Mouse (Mus musculus) adrenal gland, postnatal 25 days (tissue): ENCODE measurements at regions not wholly inside any gene's neighbourhood (a gene's known extent, or its start where the extent isn't known, plus 50 kb on each side); places are given as distances from the start of the nearest gene placed in this dataset.
A peak's percentile ranks its signal among the peaks of the same experiment; 100 is the strongest.

Source experiments
- DNase-seq: peaks from one replicate; pipeline ENCODE4 v3.0.0; 2021; ENCODE audit warnings: mixed read lengths

DNA sequence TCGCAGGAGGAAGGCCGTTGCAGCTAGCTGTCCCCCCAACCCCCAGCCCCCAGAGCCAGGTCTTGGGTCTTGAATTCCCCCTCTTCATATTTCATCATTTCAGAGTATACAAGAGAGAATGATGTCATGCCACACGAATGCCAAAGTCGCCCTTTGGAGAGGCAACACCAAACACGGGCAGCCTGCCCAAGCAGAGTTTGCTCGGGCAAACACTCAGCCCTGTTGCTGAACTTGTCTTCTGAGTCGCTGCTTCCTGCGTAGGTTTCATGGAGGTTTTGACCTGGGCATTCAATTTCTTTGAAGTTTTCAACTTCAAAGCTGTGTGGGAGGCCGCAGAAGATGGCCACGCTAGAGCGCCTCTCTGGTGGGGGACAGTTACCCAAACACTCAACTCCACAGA, 72.8 kb upstream of the Slc45a1 start:
- DNase-seq = peak; percentile 66

DNA sequence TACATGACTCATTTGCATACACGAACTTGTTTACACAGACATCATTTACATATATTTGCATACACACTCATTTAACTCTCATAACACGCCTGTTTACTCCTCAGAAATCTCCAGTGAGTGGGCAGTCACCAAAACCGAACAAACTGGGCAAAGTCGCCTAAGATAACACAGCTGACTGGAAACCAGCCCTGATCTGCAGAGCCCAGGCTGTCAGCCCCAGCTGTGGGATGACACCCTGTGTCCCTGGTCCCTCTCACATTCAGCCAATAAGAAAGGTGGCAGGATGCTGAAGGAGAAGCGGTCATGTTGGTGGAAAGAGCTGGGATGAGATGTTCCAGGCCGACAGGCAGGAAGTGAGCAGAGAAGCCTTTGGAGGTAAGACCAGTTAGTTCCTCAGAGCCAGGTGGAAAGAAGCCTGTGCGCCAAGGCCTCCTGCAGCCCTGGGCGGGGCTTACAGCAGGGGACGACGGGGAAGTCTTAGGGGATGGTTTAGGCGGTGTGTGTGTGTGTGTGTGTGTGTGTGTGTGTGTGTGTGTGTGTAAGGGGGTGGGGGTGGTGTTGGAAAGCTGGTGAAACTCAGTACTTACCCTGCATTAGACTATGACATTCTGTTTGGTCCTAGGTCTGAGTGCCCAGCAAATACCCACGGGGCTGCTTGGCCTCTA, 69.8 kb upstream of the Slc45a1 start:
- DNase-seq = no peak

DNA sequence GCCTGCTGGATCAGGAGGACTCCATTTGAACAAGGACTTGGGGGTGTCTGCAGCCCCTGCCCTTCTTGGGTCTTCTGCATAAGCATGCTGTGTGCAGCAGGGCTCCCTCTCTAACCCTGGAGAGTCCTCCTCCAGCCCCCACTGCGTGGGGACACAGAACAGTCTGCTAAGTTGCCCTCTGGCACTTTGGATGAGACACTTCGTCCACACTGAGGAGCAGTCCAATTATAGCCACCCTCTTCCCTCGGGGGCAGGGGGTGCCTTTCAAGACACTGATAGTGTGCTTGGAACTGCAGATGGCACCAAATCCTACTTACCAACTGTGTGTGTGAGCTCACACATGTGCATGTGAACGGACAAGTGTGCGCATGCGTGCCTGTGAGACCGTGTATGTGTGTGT, 65.9 kb upstream of the Slc45a1 start:
- no peak for DNase-seq

DNA sequence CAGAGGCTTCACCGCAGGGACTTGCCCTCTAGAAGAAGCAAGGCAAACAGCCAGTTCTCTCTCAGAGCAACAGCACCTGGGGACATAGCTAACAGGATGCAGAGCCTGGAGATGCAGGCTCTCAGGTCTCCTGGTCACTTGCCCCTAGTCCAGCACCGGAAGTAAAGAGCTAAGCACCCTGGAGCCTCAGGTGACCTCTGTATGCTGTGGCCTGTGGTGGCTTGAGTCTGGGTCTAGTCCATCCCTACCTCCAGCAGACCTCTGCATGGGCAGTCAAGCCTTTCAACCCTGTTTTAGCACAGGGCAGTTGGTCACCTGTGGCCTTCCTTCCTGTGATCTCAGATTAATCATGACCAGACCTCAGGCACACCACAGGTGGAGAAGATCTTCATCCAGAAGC, 63.1 kb upstream of the Slc45a1 start:
- DNase-seq = no peak

DNA sequence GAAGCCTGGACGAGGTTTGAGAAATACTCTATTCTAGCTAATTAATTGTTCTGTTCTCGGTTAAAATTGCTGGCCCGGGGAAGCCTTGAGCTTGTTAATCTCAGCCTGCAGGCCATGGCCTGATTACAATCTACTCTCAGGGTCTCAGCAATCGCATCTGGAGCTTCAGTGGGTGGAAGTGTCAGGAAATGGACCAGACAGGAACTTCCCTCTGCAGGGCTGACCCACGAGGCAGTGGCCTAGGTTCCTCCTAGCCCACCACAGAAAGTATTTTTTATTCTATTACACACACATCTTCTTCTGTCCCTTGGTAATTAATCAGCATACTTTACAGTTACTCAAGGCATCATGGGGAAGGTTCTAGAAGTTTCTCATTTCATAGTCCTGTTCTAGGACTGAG, 61.3 kb upstream of the Slc45a1 start:
- no peak for DNase-seq

DNA sequence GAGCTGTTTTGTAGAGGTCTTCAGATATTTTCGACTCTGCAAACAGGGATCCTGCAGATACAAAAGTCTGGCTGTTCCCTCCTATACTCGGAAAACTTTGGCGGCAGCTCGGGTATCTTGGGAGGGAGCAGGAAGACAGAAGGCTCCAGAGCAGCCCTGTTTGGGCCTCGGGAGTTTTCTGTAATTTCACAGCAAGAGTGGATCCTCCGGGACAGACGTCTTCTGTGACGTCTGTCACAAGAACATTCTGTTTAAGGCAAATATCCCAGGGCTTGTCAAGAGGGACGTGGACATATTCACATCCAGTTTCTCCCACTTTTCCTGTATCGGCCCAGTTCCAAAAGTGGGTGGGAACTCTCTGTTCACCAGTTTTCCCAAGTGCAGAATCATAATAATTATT, 60.9 kb upstream of the Slc45a1 start:
- DNase-seq = no peak

DNA sequence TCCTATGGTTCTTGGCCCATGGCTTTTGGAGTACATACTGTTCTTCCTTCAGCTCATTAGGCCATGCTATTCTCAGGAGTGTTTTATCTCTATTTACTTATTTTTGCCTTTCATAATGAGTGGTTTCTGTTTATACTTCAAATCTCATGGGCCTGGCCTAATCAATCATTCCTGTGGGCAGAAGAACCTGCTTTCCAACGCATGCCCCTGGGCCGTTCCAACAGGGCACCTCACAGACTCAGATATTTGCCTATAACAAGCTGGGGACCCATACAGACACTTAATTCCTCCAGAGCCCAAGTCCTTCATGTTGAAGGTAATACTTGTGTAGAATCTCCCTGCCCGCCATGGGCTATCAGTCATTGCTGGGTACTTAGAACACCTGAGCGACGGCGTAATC, 59.7 kb upstream of the Slc45a1 start:
- DNase-seq = no peak

DNA sequence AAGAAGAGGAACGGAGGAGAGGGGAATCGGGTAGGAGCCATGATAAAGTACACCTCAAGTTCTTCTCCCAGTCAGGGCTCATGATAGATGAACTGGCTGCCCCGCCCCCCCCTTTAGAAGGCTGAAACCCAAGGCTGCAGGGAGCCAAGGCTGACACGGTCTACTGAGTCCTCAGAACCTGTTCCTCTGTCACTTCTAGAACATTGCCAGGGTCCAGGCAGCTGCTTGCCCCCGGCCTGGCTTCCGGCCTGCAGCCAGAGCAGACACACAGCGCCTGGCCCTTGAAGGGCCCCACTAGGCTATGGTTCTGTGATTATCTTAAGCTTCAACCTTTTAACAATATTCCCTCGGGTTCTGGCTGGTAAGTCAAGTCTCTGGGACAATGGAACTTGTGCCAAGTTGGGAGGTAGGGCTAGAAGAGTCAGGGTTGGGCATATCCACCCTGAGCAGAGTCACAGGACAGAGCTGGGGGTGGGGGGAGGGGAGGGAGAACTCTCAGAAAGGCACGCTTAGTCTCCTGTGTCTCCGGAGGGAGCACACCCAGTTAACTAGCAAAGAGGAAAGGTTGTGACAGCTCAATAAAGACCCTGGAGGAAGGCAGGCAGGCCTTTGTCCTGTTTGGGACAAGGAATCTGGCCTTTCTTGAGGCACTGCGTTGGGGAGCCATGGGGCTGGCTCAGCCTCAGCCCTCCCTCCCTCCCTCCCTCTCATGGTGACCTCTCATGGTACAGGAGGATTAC, 57.6 kb upstream of the Slc45a1 start:
- peak; percentile 30 for DNase-seq

DNA sequence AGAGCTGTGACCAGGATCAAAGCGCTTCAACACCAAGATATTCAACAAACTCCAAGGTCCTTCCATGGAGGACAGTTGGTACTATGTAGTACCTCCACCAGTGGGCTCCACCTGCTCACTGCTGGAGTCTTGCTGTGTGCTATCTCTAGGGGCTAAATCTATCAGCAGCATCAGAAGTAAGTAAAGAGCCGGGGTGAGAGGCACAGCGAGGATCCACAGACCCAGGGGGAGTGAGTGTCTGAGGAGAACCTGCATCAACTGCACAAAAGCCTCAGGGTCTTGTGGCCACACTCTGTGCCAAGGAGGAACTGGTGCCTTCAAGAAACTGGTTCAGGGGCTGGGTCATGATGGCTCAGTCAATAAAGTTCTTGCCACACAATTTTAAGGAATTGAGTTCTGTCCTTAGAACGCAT, 56.6 kb upstream of the Slc45a1 start:
- no peak for DNase-seq

DNA sequence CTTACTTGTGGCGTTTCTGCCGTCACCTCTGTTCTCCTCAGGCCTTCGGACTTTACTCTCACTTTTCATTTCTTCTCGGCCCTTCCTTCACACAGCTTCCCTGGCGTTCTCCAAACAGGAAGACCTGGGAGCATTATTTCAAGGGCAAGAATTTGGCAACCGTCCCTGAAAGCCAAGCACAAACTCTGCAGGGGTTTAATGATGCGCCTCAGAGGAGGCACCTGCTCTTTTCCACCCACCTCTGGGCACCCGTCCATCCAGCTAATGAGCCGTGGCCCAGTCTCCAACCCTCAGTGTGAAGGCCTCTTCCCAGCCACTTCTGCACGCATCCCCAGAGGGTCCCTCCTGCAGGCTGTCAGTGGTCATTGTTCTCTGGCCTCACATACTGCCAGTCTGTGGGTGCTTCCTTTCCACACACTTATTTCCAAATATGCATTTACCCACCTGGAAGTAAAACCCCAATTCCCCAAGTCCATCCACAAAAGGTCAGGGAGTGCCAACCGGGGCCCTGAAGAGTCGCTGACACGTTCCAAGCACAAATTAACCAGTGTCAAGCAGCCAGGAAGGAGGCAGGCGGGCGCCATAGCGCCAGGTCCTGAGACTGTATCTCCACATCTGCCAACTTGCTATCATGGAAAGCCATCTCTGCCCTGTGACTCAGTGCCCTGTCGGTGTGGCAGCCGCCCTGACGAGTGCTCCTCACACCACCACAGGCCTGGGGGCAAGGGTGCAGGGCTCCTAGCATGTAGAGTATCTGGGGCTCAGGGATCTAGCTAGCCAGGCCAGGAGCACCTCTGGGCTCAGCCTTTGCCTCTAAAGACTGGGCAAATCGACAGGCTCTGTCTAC, 56.0 kb upstream of the Slc45a1 start:
- peak; percentile 27 for DNase-seq

DNA sequence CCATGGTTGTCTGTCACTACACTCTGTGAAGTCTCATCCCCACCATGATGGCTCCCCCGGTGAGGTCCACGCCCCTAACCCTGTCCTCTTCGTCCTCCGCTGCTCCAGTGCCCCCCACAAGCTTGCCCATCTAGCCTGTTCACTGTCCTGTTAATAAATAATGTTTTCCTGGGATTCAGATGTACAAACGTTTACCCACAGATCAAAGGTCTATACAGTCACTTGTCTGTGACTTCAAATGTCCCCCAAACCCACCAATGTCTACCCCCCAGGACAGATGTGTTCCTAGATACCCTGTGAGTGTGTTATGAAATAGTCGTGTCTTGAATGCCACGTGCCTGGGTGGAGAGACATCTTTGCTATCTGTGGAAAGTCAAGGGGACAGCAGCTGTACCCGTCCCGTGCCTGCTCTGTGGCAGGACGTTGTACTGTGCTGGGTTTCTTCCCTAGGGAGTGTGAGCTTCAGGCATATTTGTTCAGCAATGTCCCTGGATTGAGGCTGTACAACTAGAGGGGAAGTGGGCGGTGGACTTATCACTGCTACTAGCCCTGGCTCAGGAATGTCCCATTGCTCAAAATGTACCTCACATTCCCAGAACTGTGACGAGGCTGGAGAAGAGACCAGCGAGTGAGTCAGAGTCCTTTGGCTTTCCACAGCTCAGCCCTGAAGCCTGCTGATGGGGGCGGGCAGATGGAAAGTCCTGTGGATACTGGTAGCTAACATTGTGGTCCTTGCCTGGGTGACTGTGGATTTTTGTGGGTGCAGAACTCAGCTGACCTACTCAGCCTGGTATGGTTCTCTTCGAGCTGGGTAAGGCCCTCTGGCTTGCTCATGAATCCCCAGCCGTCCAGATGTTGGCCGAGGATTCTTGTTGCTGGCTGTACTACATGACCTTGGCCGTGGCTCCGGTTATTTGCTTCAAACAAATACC, 55.1 kb upstream of the Slc45a1 start:
- DNase-seq = peak; percentile 60

DNA sequence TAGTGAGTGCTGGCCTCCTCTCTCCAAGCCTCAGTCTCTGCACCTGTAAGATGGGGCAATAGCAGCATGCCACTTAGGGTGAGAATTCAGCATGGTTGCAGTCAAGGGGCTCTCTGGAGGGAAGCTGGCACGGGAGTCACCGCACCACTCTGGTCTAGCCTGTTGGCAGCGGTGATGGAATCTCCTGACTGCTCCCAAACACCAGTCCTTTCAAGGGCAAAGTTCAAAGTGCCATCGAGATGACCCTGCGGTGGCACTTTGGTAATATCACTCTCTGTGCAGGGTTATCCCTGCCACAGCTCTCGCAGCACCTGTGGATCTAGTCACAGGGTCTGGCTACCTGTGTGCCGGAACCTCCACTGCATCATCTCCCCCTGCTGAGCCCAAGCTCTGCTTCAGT, 54.3 kb upstream of the Slc45a1 start:
- no peak for DNase-seq

DNA sequence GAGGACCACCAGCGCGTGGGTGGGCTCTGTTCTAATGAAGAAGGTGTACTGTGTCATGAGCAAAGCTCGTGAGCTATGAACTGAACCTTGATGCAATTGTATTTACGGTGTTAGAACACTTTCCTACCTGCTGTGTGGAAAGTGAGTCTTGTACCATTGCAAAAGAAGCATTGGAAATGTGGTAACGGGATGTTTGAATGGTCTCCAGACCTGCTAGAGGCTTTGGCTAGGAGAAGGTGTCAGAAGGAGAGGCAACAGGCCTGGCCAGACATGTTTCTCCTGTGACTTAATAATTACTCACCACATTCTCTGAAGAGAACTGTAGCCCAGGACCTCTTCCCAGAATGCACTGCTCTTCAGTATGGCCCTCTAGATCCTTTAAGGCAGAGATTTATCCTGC, 51.3 kb upstream of the Slc45a1 start:
- no peak for DNase-seq
